Mouse (Mus musculus): ENCODE measurements around the gene Tom1l2. TPM values are rescaled to one million over a fixed set of nuclear protein-coding genes. Genes with fewer than 3 reads are reported as not detected.

The Tom1l2 gene
- polyA plus RNA-seq, 1 experiment = 180 TPM

GRCm38 (mm10) chr11:60311025-60311854 lies 41.5 kb downstream of the Tom1l2 start:
- DNase-seq = peak; percentile 88
- 1% methylated on average over 8 of the region's 8 CpGs for WGBS
- TF ChIP-seq POLR2A (IDR thresholded peaks at IDR 0.05; ENCODE audit: borderline replicate concordance, insufficient read depth, low read length) (no peak), CTCF (IDR thresholded peaks at IDR 0.05; ENCODE audit: borderline replicate concordance, insufficient read depth, low read depth, low read length) (no peak)
- peak overlapping the region; percentile 85 for H3K27ac ChIP-seq (ENCODE audit: insufficient read depth, low read length)
- H3K4me3 ChIP-seq (replicated peaks; ENCODE audit: insufficient read depth, low read depth, low read length) = peak overlapping the region; percentile 7
- peaks cover 31% of the 10 kb centered on the region for H3K4me1 ChIP-seq (ENCODE audit: control insufficient read depth, insufficient read depth, low read length)
- H3K27me3 ChIP-seq (ENCODE audit: control insufficient read depth, insufficient read depth, low read length) = no peaks in the 10 kb centered on the region

- DNase-seq = no peak
- H3K4me1 ChIP-seq (ENCODE audit: control insufficient read depth, insufficient read depth, low read length) = peaks cover 27% of the 10 kb centered on the region; the same call in 1 of the 2 replicates
- H3K27me3 ChIP-seq (ENCODE audit: control insufficient read depth, insufficient read depth, low read length) = no peaks in the 10 kb centered on the region
- no peak overlapping the region for H3K4me3 ChIP-seq (replicated peaks; ENCODE audit: insufficient read depth, low read depth, low read length)
- H3K27ac ChIP-seq (ENCODE audit: insufficient read depth, low read length) = no peak overlapping the region
- TF ChIP-seq POLR2A (IDR thresholded peaks at IDR 0.05; ENCODE audit: borderline replicate concordance, insufficient read depth, low read length) (no peak), CTCF (IDR thresholded peaks at IDR 0.05; ENCODE audit: borderline replicate concordance, insufficient read depth, low read depth, low read length) (no peak)
Measured at GRCm38 (mm10) chr11:60309875-60310274, 42.8 kb downstream of the Tom1l2 start.

- H3K27ac ChIP-seq (ENCODE audit: insufficient read depth, low read length) = no peak overlapping the region
- H3K4me1 ChIP-seq (ENCODE audit: control insufficient read depth, insufficient read depth, low read length) = peaks cover 27% of the 10 kb centered on the region; the same call in 1 of the 2 replicates
- no peak for DNase-seq
- H3K4me3 ChIP-seq (replicated peaks; ENCODE audit: insufficient read depth, low read depth, low read length) = no peak overlapping the region
- 75% methylated on average over 12 of the region's 12 CpGs for WGBS
- H3K27me3 ChIP-seq (ENCODE audit: control insufficient read depth, insufficient read depth, low read length) = no peaks in the 10 kb centered on the region
- no peak for TF ChIP-seq POLR2A (IDR thresholded peaks at IDR 0.05; ENCODE audit: borderline replicate concordance, insufficient read depth, low read length)
Measured at GRCm38 (mm10) chr11:60308506-60309116, 44.1 kb downstream of the Tom1l2 start.

- WGBS = 72% methylated on average over 2 of the region's 2 CpGs
- peaks cover 27% of the 10 kb centered on the region; the same call in 1 of the 2 replicates for H3K4me1 ChIP-seq (ENCODE audit: control insufficient read depth, insufficient read depth, low read length)
- H3K4me3 ChIP-seq (replicated peaks; ENCODE audit: insufficient read depth, low read depth, low read length) = no peak overlapping the region
- no peak for TF ChIP-seq CTCF (IDR thresholded peaks at IDR 0.05; ENCODE audit: borderline replicate concordance, insufficient read depth, low read depth, low read length)
- no peak for TF ChIP-seq POLR2A (IDR thresholded peaks at IDR 0.05; ENCODE audit: borderline replicate concordance, insufficient read depth, low read length)
- no peak for DNase-seq
- no peaks in the 10 kb centered on the region for H3K27me3 ChIP-seq (ENCODE audit: control insufficient read depth, insufficient read depth, low read length)
- H3K27ac ChIP-seq (ENCODE audit: insufficient read depth, low read length) = no peak overlapping the region
Measured at GRCm38 (mm10) chr11:60308061-60308460, 44.6 kb downstream of the Tom1l2 start.

- H3K27me3 ChIP-seq (ENCODE audit: control insufficient read depth, insufficient read depth, low read length) = no peaks in the 10 kb centered on the region
- TF ChIP-seq CTCF (IDR thresholded peaks at IDR 0.05; ENCODE audit: borderline replicate concordance, insufficient read depth, low read depth, low read length) (peak; percentile 21; the same call in 1 of the 2 replicates), POLR2A (IDR thresholded peaks at IDR 0.05; ENCODE audit: borderline replicate concordance, insufficient read depth, low read length) (no peak)
- WGBS = 89% methylated on average over 2 of the region's 2 CpGs
- H3K4me3 ChIP-seq (replicated peaks; ENCODE audit: insufficient read depth, low read depth, low read length) = no peak overlapping the region
- no peak for DNase-seq
- no peak overlapping the region for H3K27ac ChIP-seq (ENCODE audit: insufficient read depth, low read length)
- H3K4me1 ChIP-seq (ENCODE audit: control insufficient read depth, insufficient read depth, low read length) = peaks cover 24% of the 10 kb centered on the region; the same call in 1 of the 2 replicates
Measured at GRCm38 (mm10) chr11:60307375-60307825, 45.3 kb downstream of the Tom1l2 start.

GRCm38 (mm10) chr11:60306834-60307233 lies 45.9 kb downstream of the Tom1l2 start:
- peaks cover 24% of the 10 kb centered on the region; the same call in 1 of the 2 replicates for H3K4me1 ChIP-seq (ENCODE audit: control insufficient read depth, insufficient read depth, low read length)
- H3K27me3 ChIP-seq (ENCODE audit: control insufficient read depth, insufficient read depth, low read length) = no peaks in the 10 kb centered on the region
- TF ChIP-seq POLR2A (IDR thresholded peaks at IDR 0.05; ENCODE audit: borderline replicate concordance, insufficient read depth, low read length) (no peak), CTCF (IDR thresholded peaks at IDR 0.05; ENCODE audit: borderline replicate concordance, insufficient read depth, low read depth, low read length) (peak; percentile 52; the same call in 1 of the 2 replicates)
- WGBS = 90% methylated on average over 4 of the region's 4 CpGs
- no peak overlapping the region for H3K4me3 ChIP-seq (replicated peaks; ENCODE audit: insufficient read depth, low read depth, low read length)
- no peak for DNase-seq
- no peak overlapping the region for H3K27ac ChIP-seq (ENCODE audit: insufficient read depth, low read length)

GRCm38 (mm10) chr11:60305611-60306010 lies 47.1 kb downstream of the Tom1l2 start:
- no peak for TF ChIP-seq CTCF (IDR thresholded peaks at IDR 0.05; ENCODE audit: borderline replicate concordance, insufficient read depth, low read depth, low read length)
- TF ChIP-seq POLR2A (IDR thresholded peaks at IDR 0.05; ENCODE audit: borderline replicate concordance, insufficient read depth, low read length) = no peak
- WGBS = 74% methylated on average over 4 of the region's 4 CpGs
- no peak for DNase-seq
- peaks cover 15% of the 10 kb centered on the region; the same call in 1 of the 2 replicates for H3K4me1 ChIP-seq (ENCODE audit: control insufficient read depth, insufficient read depth, low read length)
- H3K27me3 ChIP-seq (ENCODE audit: control insufficient read depth, insufficient read depth, low read length) = no peaks in the 10 kb centered on the region
- H3K4me3 ChIP-seq (replicated peaks; ENCODE audit: insufficient read depth, low read depth, low read length) = no peak overlapping the region
- H3K27ac ChIP-seq (ENCODE audit: insufficient read depth, low read length) = no peak overlapping the region
